Mouse (Mus musculus) lung, postnatal 4 days (tissue): ENCODE measurements around the gene Atad5.
A peak's percentile ranks its signal among the peaks of the same experiment; 100 is the strongest.

ENCODE experiments used
- DNase-seq, 2 experiments: peaks; one replicate each; pipeline ENCODE4 v3.0.0; 2021

The Atad5 gene

DNA sequence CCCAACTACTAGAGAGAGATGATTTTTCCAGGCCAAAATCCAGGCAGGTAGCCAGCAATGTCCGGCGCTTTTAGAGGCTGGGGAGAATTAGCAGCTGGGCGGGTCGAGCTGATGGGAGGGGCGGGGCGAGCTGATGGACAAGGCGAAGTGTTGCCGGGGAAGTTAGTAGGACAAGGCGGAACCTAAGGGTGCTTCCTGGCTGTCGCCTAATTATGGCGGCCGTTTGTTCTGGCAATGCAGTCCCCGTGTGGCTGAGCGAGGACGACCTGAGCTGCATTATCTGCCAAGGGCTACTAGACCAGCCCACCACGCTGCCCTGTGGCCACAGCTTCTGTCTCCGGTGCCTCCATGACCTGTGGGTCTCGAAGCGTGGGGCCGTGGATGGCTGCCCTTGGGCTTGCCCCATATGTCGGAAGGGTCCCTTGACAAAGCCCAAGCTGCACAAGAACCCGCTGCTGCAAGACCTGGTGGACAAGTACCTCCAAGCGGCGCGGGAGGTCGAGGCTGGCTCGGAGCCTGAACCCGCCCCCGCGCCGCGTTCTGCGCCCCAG lies 94.6 kb downstream of the Atad5 start, which contains the start of gene Rnf135:
TSS of gene Rnf135 (plus strand) at position 147 of the 551 bp plus-strand sequence.
- peak; percentile 94 for DNase-seq

DNA sequence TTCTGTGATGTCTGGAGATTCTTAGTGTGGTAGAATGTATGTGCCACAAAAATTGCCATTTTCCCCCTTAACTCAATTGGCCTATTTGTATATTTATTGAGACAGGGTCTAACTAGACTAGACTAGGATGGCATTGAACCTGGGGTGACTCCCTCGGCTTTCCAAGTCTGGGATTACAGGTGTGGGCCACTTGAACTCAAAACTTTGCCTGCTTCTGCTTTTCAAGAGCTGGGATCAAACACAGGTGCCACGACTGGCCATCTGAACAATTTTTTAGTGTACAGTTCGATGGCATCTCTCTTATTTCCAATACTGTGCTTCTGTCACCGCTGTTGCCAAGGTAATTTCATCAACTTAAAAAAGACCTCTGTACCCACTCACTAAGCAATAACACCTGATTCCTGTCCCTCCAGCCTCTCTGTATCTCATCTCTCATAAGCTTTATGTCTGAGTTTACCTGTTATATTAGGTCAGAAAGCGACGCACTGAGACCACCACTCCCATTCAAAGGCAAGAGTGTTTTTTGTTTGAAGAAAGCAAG lies 95.4 kb downstream of the Atad5 start:
- DNase-seq = no peak
